7 mouse cellular contexts compared by ENCODE assay signal in genomic region chr3:27983935-27984577, GRCm38 (mm10). TPM values are rescaled to one million over a fixed set of nuclear protein-coding genes. Genes with fewer than 3 reads are reported as not detected.
A peak's percentile ranks its signal among the peaks of the same experiment; 100 is the strongest.
DNase-seq lines count a peak whose midpoint lies in the region; ATAC-seq and TF ChIP-seq lines count a peak whose summit lies in the region.

No protein-coding gene starts in this region.

- TF ChIP-seq CTCF in cortical plate, adult 2 months (IDR thresholded peaks at IDR 0.05; ENCODE audit: extremely low read depth, insufficient read depth, low read length), result no peak
- TF ChIP-seq CTCF in hindbrain, postnatal 0 days (IDR thresholded peaks at IDR 0.05; ENCODE audit: low read depth), result no peak

- peak; percentile 96 for ATAC-seq in hindbrain, postnatal 0 days
- ATAC-seq in megakaryocyte, adult 5-6 weeks (ENCODE audit: poor library complexity, severe bottlenecking), result peak; percentile 94

- H3K36me3 ChIP-seq in hindbrain, postnatal 0 days (ENCODE audit: insufficient read depth, low read length), result no peaks in the 10 kb centered on the region

- H3K4me2 ChIP-seq in hindbrain, postnatal 0 days (ENCODE audit: low read depth, low read length), result peak overlapping the region; percentile 45

- H3K4me3 ChIP-seq in cortical plate, adult 2 months (ENCODE audit: insufficient read depth, low read length), result peak overlapping the region; percentile 15
- peak overlapping the region; percentile 31 for H3K4me3 ChIP-seq in hindbrain, postnatal 0 days (ENCODE audit: low read length)

- intact Hi-C loops in gastrocnemius, postnatal 14 days (cut with DNase I; ENCODE audit: low total_unique reads), result no loop called here

- peaks cover 1% of the 10 kb centered on the region; the same call in 1 of the 2 replicates for H3K4me1 ChIP-seq in cortical plate, adult 2 months (ENCODE audit: control insufficient read depth, insufficient read depth, low read length)
- H3K4me1 ChIP-seq in hindbrain, postnatal 0 days (ENCODE audit: insufficient read depth, low read length), result no peaks in the 10 kb centered on the region

- no peaks in the 10 kb centered on the region for H3K27me3 ChIP-seq in hindbrain, postnatal 0 days (ENCODE audit: insufficient read depth, low read length)

- no peak overlapping the region for H3K27ac ChIP-seq in cortical plate, adult 2 months (ENCODE audit: insufficient read depth, low read length)
- H3K27ac ChIP-seq in hindbrain, postnatal 0 days, result peak overlapping the region; percentile 49

- H3K9ac ChIP-seq in hindbrain, postnatal 0 days (replicated peaks; ENCODE audit: low read length), result peak overlapping the region; percentile 3; the same call in 1 of the 2 replicates

- peak; percentile 36; the same call in 1 of the 2 replicates for TF ChIP-seq POLR2A in cortical plate, adult 2 months (IDR thresholded peaks at IDR 0.05; ENCODE audit: extremely low read depth, insufficient read depth, low read length)

- peak; percentile 95 for DNase-seq in adipocyte (ENCODE audit: low spot score)
- peak; percentile 77 for DNase-seq in gastrocnemius, postnatal 14 days
- peak; percentile 93 for DNase-seq in hindbrain, postnatal 0 days (ENCODE audit: low spot score)
- peak; percentile 15 to 64 for DNase-seq in left cerebral cortex, adult 9 months (ENCODE audit: low spot score in 2 of 2)
- peak; percentile 22 to 35 for DNase-seq in right cerebral cortex, adult 2 months (ENCODE audit: low spot score in 2 of 2)

- WGBS in hindbrain, postnatal 0 days, result 6% methylated on average over 14 of the region's 14 CpGs

- H3K9me3 ChIP-seq in hindbrain, postnatal 0 days (ENCODE audit: low read length), result no peaks in the 10 kb centered on the region

RNA-seq across cellular contexts. Expression of gene Pld1, which starts 45.6 kb away (rescaled TPM):
- polyA plus RNA-seq in cortical plate, adult 2 months (2012; rRNA removed), result 6.0 and 7.6 TPM in 2 replicates
- 10 to 100 TPM in 1 of 2 experiments, 1 to 10 TPM in 1; 6.7 to 10.5 TPM for total RNA-seq in gastrocnemius, postnatal 14 days (2021)
- total RNA-seq in hindbrain, postnatal 0 days (2014; rRNA removed), result 10.7 and 19.7 TPM in 2 replicates
- 3.9 and 5.7 TPM in 2 replicates for polyA plus RNA-seq in hindbrain, postnatal 0 days (2015; fragmentation: Nextera tagmentation; extraction: Ambion mirVana)
- 32.6 and 40.2 TPM in 2 replicates for total RNA-seq in megakaryocyte, adult 5-6 weeks (2015)
- total RNA-seq in megakaryocyte, adult 5-6 weeks (2017), result 13.7 and 17.2 TPM in 2 replicates

Comparison
In these comparisons a context has a peak if more than half of its experiments do, and no peak if none do; other contexts are left out.
1. DNase-seq: peak in every context shown above with its lines; median percentile 95 in adipocyte; 93 in hindbrain, postnatal 0 days; 77 in gastrocnemius, postnatal 14 days; 40 in left cerebral cortex, adult 9 months; 28 in right cerebral cortex, adult 2 months.